Mouse (Mus musculus) heart, postnatal 14 days (tissue): ENCODE measurements around the gene Tm9sf3. TPM values are rescaled to one million over a fixed set of nuclear protein-coding genes. Genes with fewer than 3 reads are reported as not detected.

ENCODE experiments used
- DNase-seq, 2 experiments: peaks; one replicate each; pipeline ENCODE4 v3.0.0; 2021 to 2022
- intact Hi-C: fragments of 180-260 bp; cut with DNase I; formaldehyde crosslinking; loops from one replicate; pipeline ENCODE4 v1.15.1; 2025
- total RNA-seq, 2 experiments: library from RNA; stranded (reverse); gene quantifications; 2 replicates each; pipeline ENCODE4 v1.2.3; 2021

The Tm9sf3 gene
- total RNA-seq, 2 experiments from 2014 or later, result 88.2 to 90.8 TPM

GRCm38 (mm10) chr19:41266251-41266901, 2.6 kb upstream of the Tm9sf3 start:
- DNase-seq, result no peak
- intact Hi-C loops, result no loop called here

GRCm38 (mm10) chr19:41264331-41264799, 568 bp upstream of the Tm9sf3 start:
- DNase-seq, result peak in 1 of 2 experiments; percentile 11
- intact Hi-C loops, result no loop called here

- intact Hi-C loops, result no loop called here
- peak; percentile 77 for DNase-seq
Observed at GRCm38 (mm10) chr19:41262712-41263629, 826 bp downstream of the Tm9sf3 start.

- DNase-seq, result no peak
- intact Hi-C loops, result no loop called here
Observed at GRCm38 (mm10) chr19:41260736-41261135, 3.1 kb downstream of the Tm9sf3 start.

- intact Hi-C loops, result no loop called here
- DNase-seq, result no peak
Observed at GRCm38 (mm10) chr19:41259256-41259655, 4.5 kb downstream of the Tm9sf3 start.

GRCm38 (mm10) chr19:41258707-41259106, 5.1 kb downstream of the Tm9sf3 start:
- peak; percentile 28 to 56 for DNase-seq
- intact Hi-C loops, result no loop called here

GRCm38 (mm10) chr19:41254584-41254983, 9.2 kb downstream of the Tm9sf3 start:
- DNase-seq, result no peak
- intact Hi-C loops, result no loop called here

GRCm38 (mm10) chr19:41248968-41249367, 14.8 kb downstream of the Tm9sf3 start:
- no peak for DNase-seq
- intact Hi-C loops, result no loop called here

- intact Hi-C loops, result no loop called here
- no peak for DNase-seq
Observed at GRCm38 (mm10) chr19:41248271-41248670, 15.5 kb downstream of the Tm9sf3 start.

- DNase-seq, result no peak
- intact Hi-C loops, result no loop called here
Observed at GRCm38 (mm10) chr19:41246271-41246670, 17.5 kb downstream of the Tm9sf3 start.

- DNase-seq, result peak; percentile 63 to 72
- intact Hi-C loops, result loop anchor here (2.0 to 5.0 kb wide), 2 partner anchors 140 to 157 kb away; no protein-coding TSS in a partner anchor
Observed at GRCm38 (mm10) chr19:41244581-41244980, 19.2 kb downstream of the Tm9sf3 start.

GRCm38 (mm10) chr19:41241997-41242396, 21.8 kb downstream of the Tm9sf3 start:
- intact Hi-C loops, result loop anchor here (5.0 kb wide), 1 partner anchor 155 kb away; no protein-coding TSS in a partner anchor
- DNase-seq, result no peak

- intact Hi-C loops, result no loop called here
- DNase-seq, result no peak
Observed at GRCm38 (mm10) chr19:41233698-41234097, 30.1 kb downstream of the Tm9sf3 start.

- intact Hi-C loops, result no loop called here
- no peak for DNase-seq
Observed at GRCm38 (mm10) chr19:41208326-41208725, 55.5 kb downstream of the Tm9sf3 start.

GRCm38 (mm10) chr19:41206811-41207344, 56.9 kb downstream of the Tm9sf3 start, which contains the start of gene Tll2:
Tll2 (minus strand) TSS chr19:41206835.
- DNase-seq, result peak; percentile 65 to 69
- intact Hi-C loops, result no loop called here

- intact Hi-C loops, result no loop called here
- peak; percentile 5 to 16 for DNase-seq
Observed at GRCm38 (mm10) chr19:41206041-41206810, 57.6 kb downstream of the Tm9sf3 start.

- peak in 1 of 2 experiments; percentile 36 for DNase-seq
Observed at GRCm38 (mm10) chr19:41204159-41205081, 59.4 kb downstream of the Tm9sf3 start.

GRCm38 (mm10) chr19:41197606-41198005, 66.2 kb downstream of the Tm9sf3 start:
- no peak for DNase-seq
- intact Hi-C loops, result no loop called here

More at GRCm38 (mm10) chr19:41204159-41205081, 59.4 kb downstream of the Tm9sf3 start:
- intact Hi-C loops, result loop anchor here (2.0 kb wide), 1 partner anchor 100 kb away; no protein-coding TSS in a partner anchor

GRCm38 (mm10) chr19:41193379-41193778, 70.4 kb downstream of the Tm9sf3 start:
- no peak for DNase-seq
- intact Hi-C loops, result no loop called here
